Mouse (Mus musculus): ENCODE results near the gene Zfand3. TPM values are rescaled to one million over a fixed set of nuclear protein-coding genes. Genes with fewer than 3 reads are reported as not detected.

Zfand3 gene
- total RNA-seq, 2 experiments from 2014 or later = 140 to 145 TPM

DNA sequence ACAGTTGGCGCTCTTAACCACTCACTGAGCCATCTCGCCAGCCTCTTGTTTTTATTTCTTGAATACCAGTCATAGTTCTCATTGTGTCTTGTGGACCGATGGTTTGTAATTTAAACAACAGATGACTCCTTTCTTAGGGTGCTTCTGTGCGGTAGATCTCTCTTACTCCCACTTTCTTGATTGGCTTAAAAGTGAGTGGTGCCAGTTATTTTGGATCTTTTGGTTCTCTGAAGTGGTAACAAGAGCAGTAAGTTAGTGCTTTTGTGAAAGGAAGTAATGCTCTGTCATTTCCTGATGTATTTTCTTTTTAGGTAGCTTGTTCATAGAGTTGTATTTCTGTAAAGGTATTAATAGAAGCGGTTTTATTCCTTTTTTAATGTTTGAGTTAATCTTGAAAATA, 42.1 kb downstream of the Zfand3 start:
- DNase-seq (ENCODE audit: low spot score in 2 of 2) = no peak

DNA sequence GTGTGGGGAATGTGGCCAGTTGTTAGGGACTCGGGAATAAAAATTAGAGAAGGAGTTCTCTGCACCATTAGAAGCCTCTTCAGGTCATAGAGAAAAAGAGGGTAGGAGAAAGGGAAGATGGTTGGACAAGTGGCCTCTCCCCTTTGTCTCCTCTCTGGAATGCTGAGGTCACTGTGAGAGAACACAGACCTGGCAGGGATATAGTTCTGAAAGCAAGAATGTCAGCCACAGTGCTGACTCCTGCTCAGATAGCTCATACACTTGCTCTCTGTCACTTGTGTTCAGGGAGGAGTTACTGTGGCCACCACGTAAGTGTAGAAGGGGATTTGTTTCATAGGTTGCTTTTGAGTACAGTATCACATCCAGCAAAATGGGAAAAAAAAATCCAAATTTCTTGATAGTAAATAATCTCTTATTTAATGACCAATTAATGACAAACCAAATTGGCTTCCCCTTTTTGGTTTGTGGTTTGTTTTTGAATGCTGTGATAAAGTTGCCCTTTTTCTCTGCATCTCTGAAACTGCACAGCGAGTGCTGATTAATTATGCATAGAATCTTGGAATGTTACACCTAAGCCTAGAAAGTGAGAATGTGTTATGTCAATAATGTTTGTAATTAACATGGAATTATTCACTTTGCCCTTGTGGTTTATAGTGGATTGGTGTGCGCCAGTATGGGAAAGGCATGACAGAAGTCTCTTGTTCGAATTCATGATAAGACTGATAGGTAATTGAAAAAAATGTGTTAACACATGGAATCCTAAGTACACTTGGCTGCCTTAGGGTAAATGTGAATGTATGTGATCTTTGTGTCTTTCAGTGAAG, 47.2 kb downstream of the Zfand3 start:
- no peak for DNase-seq (ENCODE audit: low spot score in 2 of 2)

DNA sequence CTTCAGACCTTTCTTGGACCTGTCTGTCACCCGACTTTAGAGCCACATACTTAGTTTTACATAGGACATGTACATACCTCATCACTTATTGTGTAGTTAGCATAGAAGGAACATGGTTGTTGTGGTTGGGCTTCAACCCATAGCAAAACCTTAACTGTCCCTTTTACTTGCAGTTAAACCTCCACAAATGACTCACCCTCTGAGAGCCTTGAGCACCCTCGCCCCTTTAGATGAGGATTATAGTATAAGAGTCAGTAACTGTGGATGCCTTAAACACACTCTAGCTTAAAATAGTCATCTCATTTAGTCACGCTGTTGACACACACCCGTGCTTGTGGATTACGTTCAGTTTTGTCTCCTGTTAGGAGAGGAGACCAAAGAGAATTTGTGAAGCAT, 47.8 kb downstream of the Zfand3 start:
- no peak for DNase-seq (ENCODE audit: low spot score in 2 of 2)

DNA sequence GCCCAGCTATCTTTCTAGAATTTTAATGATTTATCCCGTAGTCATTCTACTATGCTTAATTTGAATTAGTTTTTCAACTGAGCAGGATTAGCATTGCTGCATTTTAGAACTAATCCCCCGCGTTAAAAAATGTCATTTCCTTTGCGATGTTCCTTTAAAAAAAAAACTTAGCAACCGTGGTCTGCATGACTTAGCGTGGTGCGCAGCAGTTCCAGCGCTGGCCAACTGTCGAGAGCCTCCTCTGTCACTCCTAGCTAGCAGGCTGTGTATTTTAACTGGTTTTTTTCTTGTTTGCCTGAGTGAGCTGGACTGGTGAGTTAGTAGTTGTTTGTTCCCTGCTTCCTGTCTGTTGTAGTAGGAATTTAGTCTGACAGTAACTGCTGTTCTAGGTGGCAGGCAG, 48.9 kb downstream of the Zfand3 start:
- no peak for DNase-seq (ENCODE audit: low spot score in 2 of 2)

DNA sequence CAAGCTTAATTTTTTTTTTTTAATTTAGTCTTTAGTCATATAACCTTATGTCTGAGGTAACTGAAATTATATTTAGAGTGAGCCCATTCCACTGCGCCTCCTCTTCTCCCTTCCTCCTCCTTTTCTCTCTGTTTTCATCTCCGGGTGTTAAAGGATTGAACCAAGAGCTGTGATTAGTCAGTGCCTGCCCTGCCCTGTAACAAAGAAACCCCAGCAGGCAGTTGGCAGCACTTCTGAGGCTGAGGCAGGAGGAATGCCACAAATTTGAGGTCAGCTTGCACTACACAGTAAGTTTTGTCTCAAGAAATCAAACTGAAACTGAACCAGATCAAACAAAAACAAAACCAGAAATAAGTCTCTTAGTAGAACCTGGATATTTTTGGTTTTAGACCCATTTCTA, 49.3 kb downstream of the Zfand3 start:
- DNase-seq (ENCODE audit: low spot score in 2 of 2) = no peak

DNA sequence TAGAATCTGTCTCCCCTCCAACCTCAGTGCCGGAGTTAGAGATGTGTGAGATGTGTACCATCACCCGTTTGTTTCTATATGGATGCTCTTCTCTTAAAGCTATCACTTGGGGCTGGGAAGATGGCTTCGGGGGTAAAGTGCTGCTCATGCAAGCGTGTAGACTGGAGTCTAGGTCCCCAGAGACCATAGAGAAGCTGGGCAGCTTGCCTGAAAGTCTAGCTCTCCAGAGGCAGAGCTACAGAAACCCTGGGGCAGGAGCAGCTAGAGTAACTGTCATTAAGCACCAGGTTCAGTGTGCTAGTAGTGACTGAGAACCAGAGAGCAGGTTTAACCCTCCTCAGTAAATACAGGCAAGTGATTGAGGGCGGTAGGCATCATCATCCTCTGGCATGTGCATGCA, 51.7 kb downstream of the Zfand3 start:
- no peak for DNase-seq (ENCODE audit: low spot score in 2 of 2)

DNA sequence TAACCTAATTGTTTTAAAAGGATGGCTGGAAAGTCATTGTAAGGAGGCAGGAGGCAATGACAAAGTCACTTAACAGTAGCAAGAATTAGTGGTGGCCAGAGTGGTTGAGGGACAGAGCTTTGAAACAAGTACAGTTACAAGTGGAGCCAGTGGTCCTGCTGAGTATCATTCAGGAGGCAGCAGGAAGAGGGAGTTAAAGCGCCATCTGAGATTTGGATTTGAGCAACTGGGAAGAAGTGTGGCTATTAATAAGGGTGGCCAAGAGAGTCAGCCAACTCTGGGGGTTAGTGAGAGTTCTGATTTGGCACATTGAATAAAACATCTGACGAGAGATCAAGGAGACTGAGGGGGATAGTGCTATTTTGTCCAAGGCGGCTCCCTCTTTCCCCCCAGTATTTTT, 54.1 kb downstream of the Zfand3 start:
- no peak for DNase-seq (ENCODE audit: low spot score in 2 of 2)

DNA sequence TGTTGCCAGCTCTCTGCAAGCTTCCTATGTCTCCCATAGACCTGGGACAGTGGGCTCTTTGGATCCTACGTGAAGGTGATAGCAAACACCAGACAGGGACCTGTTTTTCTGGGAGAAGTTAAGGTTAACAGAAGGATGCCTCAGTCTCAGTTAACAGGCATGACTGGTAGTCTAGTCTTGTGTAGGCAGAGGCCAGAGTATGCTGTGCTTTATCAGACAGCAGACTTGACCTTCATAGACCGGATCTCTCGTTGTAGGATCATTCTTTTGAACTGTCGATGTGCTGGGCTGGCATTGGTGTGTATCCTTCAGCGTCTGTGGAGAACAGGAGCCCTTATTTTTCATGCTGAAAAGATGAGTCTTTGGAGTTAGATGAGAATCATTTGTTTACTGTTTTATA, 54.5 kb downstream of the Zfand3 start:
- no peak for DNase-seq (ENCODE audit: low spot score in 2 of 2)

DNA sequence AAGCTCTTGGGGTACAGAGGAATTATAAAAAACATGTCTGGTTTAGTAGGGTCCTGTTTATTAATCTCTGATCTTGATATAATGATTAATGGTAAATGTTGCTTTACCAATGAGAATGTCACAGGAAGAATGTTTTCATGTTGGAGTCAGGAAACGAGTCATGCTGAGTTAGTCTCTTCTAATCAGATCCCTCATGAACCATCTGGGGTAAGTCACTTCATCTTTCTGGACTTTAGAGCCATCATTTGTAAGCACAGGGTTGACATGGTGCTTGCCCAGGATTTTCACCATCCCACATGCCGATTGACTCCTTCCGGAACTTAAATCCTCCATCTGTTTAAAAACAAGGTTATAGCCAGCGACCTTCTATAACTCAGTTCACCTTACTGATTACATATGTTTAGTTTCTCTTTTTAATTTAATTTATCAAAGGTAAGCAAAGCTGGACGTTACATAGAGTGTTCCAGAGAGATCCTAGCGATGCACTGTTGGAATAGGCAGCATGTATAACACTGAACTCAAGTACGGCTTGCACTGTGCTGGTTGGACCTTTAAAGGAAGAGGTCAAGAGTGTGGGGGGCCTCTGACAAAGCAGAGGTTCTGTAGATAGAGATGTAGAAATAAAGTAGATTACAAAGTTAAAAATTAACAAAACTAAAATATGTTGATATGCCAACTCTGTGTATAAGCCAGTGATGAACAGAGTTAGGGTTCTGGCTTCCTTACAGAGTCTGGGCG, 56.7 kb downstream of the Zfand3 start:
- no peak for DNase-seq (ENCODE audit: low spot score in 2 of 2)

DNA sequence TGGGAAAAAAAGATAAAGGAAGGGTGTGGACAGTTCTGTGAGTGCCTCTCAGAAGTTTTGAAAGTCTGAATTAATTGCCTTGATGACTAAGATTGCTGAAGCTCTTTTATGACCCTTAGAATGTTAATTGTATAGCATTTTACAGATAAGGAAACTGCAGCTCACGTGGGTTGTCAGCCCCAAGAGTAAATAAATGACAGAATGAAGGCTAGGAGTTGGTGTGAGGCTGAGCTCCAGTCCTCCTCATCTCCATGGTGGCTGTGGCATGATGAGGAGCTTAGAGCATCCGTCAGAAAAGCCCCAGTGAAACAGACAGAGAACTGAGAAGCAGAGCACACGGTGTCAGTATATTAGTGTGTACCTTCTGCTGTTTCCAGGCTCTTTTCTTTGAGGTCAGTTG, 59.3 kb downstream of the Zfand3 start:
- DNase-seq (ENCODE audit: low spot score in 2 of 2) = no peak

DNA sequence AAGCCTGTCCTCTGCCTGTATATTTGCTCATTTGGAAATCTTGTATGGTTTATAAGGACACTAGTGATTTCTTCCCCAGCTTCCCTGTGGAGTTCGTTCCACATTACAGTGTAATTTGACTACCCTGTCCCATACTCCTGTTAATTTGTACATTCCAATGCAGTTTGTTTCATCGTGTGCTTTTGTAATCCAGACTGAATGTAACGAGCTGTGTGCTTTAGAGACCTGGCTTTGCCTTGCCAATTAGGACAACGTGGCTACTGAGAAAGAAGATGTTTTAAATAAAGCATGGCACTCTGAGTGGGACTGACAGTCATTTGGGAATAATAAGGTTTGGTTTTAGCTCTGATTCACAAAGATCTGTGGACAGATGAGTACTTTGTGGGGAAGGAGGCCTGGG, 60.2 kb downstream of the Zfand3 start:
- no peak for DNase-seq (ENCODE audit: low spot score in 2 of 2)

DNA sequence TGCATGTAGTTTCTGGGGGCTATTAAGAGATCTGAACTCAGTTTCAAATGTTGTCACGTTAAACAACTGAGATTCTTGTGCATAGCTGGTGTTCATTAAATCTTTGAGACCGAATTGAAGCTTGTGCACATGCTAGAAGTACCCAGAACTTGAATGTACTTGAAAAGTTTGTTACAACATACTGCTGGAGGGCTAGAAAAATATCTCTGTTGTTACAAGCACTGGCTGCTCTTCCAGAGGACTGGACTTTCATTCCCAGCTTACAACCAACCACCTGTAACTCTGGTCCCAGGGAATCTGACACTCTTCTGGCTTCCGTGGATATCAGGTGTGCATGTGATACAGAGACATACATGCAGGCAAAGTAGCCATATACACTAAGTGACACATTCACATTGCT, 65.2 kb downstream of the Zfand3 start:
- DNase-seq (ENCODE audit: low spot score in 2 of 2) = no peak

DNA sequence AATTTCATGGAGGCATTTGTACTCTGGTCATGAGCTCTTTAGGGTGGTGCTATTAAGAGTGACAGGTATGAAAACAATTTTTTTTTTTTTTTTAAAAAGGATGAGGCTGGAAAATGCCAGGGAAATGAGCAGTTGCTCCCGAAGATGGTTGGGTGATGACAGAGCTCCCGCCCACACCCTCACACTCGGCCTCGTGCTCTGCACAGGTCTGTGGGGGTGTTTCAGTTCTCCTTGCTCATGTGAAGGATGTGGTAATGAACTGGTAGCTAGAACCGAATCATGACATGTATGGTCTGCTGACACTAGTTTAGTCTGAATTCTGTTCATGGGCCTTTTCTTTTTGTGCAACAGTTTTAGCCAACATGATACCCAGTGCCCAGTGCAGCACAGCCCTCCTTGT, 66.1 kb downstream of the Zfand3 start:
- DNase-seq (ENCODE audit: low spot score in 2 of 2) = no peak

DNA sequence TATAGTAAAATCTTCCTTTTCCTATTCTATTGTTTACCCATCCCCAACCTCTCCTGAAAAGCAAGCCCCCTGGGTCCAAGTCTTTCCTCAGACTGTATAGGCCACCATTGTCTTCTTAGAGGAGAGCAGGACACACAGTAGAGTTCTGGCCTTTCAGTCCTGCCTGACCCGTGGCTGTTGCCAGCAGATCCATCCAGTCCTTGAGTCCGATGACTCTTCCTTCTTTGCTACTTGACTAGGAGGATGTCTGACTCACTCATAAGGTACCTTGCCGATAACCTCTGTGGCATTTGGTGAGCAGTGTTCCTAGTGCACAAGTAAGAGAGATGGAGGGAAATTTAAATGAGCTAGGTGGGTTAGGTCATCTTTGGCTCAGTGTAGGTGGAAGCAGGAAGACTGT, 68.1 kb downstream of the Zfand3 start:
- no peak for DNase-seq (ENCODE audit: low spot score in 2 of 2)

DNA sequence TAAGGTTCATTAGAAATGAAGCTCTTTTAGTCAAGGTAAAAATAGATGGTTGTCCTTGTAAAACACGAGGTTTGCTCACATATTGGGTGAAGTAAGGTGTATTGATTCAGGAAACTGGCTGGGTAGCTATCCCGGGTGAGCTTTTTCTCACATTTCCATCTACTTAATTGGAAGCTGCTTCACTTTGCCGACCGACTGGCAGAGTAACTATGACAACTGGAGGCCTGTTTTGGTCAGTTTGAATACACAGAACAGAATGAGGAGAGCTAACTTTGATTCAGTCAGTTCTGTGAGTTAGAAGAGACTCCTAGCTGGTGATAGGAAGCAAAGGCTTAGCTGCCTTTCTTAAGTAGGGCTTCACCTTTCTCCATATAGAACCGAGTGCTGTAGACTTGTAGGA, 71.4 kb downstream of the Zfand3 start:
- no peak for DNase-seq (ENCODE audit: low spot score in 2 of 2)

DNA sequence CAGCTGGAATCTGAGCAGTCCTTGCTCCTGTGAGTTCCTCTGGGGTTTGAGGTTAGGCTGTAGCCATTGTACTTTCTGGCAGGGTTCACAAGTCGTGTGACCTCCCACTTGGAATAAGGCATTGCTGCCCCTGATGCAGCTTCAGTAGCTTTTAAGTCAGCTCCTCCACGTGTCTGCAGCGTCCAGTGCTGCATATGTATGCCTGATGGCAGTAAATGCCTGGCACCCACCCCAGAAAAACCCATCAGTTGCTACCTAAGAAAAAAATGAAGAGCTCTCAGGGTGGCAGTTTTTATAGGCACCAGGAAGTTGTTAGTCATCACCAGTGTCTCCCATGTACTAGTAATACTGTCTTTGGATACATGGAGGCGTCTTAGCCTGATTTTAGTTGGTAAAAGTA, 79.5 kb downstream of the Zfand3 start:
- DNase-seq (ENCODE audit: low spot score in 2 of 2) = no peak

DNA sequence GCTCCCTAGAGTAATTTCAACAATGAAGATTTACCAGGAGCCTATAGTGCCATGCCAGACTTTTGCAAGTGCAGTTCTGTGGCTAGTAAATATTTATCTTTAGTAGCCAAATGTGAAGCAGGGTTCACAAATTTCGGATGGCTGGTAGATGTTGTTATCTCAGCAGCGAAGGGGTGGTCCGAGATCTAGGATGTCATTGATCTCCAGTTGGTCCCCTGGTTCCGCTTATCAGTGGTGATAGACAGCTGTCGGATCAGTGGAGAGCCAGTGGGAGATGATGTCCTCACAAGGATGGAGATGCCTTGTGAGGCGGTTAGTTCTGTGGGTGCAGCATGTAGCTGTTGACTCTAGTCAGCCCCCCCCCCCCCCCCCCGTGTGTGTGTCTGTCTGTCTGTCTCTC, 82.2 kb downstream of the Zfand3 start:
- DNase-seq (ENCODE audit: low spot score in 2 of 2) = no peak

DNA sequence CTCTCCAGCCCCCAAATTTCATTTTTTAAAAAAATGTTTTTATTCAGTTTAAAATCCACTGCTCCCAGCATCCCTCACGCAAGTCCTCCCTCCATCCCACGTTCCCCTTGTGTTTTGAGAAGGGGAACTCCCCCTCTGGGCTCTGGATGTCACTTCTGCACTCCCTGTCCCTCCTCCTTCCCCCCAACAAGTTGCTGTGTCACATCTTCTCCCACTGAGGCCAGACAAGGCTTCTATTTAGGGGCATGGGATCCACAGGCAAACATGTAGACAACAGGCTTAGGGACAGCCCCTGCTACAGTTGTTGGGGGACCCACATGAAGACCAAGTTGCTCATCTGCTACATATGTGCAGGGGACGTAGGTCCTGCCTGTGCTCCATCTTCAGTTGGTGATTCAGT, 83.9 kb downstream of the Zfand3 start:
- no peak for DNase-seq (ENCODE audit: low spot score in 2 of 2)

DNA sequence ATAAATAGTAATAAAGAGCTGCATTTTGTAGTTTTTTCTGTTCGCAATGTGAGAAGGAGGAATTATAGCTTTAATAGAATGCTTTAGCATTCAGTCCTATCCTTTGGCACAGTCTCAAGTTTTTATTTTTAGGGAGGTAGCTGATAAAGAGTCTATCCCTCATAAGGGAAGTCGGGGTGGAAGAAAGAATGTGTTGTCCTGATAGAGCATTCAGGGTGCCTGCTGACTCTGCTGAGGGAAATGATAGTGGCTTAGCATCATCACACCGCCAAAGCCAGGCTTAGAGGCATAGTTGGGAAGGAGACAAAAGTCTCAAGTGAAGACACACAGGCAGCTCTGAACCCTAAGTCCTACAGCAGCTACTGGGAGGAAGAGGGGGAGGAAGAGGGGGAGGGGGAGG, 85.9 kb downstream of the Zfand3 start:
- DNase-seq (ENCODE audit: low spot score in 2 of 2) = no peak

DNA sequence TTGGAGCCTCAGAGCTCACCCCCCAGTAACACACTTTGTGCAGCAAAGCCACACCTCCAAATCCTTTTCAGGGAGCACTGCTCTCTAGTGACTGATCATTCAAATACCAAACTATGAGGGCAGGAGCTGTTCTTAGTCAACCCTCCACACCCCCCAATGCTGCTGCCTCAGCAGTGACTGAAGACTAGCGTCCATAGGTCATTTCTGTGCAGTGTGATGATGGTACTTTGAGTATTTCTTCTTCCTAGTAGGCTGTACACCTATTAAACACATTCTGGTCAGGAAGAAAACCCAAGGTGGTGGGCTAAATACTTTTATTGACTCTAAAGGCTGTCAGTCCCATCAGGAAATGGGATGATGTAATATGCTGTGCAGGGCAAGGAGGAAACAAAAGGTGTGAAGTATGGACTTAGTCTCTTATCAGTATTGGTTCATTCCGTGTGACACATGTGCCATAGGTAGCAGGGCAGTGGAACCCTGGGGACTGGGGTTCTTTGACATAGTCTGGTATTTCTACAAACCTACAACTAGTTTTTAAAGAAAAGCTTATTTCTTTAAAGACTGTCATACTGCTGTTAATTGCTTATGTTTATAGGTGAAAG, 88.7 kb downstream of the Zfand3 start:
- DNase-seq (ENCODE audit: low spot score in 2 of 2) = no peak

DNA sequence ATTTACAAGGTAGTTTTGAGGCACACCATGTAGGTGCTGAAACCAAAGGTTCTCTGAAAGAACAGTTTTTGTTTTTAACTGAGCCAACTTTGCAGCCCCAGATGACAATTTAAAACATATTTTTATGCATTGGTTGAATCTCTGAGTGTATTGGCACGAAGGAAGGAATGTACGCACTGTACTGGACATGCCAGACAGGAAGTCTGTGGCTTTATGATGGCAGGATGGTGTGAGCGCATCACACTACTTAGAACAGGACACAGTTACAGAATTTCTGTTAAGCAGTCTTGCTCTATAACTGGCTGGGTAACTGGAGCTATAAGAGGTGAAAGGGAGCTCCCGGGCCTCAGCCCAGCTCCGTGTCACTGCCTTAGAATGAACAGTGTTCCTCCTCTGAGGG, 92.6 kb downstream of the Zfand3 start:
- no peak for DNase-seq (ENCODE audit: low spot score in 2 of 2)

DNA sequence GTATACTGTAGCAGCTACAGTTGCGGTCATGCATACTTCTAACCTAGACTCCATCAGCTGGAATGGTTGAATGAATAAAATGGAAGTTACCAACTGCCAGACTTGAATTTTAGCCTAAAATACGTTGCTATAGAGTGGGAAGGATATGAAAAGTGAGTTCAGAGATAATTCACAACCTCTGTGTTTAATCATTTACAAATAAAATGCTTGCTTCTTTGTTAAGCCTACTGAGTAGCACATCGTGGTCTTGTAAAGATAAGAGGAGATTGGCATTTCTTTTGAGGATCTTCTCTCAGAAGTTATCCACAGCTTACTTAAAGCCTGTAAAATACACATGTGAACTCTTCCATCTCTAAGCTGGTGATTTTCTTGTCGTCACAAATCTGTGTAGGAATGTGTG, 93.1 kb downstream of the Zfand3 start:
- no peak for DNase-seq (ENCODE audit: low spot score in 2 of 2)

DNA sequence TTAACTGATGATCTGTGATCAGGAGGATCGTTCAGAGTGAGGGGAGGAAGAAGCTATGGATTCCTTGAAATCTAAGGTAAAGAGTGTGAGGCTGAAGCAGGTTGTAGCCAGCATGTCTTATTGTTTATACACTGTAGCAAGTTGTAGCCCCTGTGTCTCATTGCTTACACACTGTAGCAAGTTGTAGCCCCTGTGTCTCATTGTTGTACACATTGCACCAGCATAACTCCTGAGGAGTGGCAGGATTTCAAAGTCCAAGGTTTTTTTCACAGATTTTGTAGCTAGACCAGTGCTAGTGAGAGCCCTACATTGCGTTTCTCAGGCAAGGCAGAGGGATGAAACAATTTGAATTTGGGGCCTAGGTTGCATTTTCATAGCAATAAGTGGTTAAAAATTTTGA, 95.1 kb downstream of the Zfand3 start:
- DNase-seq (ENCODE audit: low spot score in 2 of 2) = no peak
